Mouse (Mus musculus): ENCODE measurements around the gene Robo2. TPM values are rescaled to one million over a fixed set of nuclear protein-coding genes. Genes with fewer than 3 reads are reported as not detected.
"Not testable (repeated sequence)": the region's sequence is repeated elsewhere in the genome, so short reads cannot be mapped to it uniquely, and the experiment has no call there.

The Robo2 gene
- polyA plus RNA-seq, 1 experiment, result not detected

DNA sequence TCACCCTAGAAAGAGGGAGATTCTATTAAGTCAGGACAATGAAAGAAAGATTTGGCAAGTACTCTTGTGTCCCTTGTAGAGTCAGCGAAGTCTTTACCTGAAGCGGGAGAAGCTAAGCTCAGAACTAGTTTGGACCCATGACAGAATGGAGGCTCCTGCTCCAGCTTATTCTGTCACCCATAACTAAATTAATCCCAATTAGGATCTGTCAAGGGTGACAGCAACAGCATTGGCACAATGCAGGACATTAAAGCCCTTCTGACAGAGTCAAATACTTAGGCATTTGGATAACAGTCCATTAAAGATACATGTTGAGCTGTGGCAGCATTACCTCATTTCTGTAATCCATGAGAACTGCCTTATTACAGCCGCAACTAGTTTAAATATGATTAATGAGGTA lies 298.5 kb downstream of the Robo2 start:
- TF ChIP-seq CTCF (IDR thresholded peaks at IDR 0.05; ENCODE audit: low read depth, low read length), result no peak
- no peak for TF ChIP-seq POLR2A (IDR thresholded peaks at IDR 0.05; ENCODE audit: borderline replicate concordance, low read depth, low read length)
- no peak overlapping the region for H3K4me3 ChIP-seq (ENCODE audit: insufficient read depth, low read length)
- no peak overlapping the region for H3K27ac ChIP-seq (ENCODE audit: insufficient read depth, low read depth, low read length)
- no peaks in the 10 kb centered on the region for H3K4me1 ChIP-seq (ENCODE audit: control insufficient read depth, insufficient read depth, low read length)

DNA sequence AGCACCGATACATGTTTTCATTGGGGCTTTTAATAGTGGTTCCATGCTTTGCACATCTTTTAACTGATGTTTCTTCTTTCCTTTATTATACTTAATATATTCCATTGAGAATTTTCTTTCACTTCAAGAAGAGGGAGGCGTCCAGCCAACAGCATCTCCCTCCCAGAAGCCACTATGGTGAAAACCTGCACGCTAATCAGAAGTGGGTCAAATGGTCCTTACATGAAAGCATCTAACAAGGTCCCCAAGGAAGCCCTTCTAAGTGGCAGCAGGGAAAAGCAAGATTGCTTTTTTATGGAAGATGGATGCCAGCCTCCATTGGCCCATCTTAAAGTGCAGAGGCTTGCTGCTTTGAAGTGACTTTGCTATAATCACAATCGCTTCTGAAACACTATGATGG lies 300.5 kb downstream of the Robo2 start:
- no peak for TF ChIP-seq POLR2A (IDR thresholded peaks at IDR 0.05; ENCODE audit: borderline replicate concordance, low read depth, low read length)
- TF ChIP-seq CTCF (IDR thresholded peaks at IDR 0.05; ENCODE audit: low read depth, low read length), result no peak
- Histone ChIP-seq H3K4me1 (ENCODE audit: control insufficient read depth, insufficient read depth, low read length) (no peaks in the 10 kb centered on the region), H3K4me3 (ENCODE audit: insufficient read depth, low read length) (no peak overlapping the region), H3K27ac (ENCODE audit: insufficient read depth, low read depth, low read length) (no peak overlapping the region)

DNA sequence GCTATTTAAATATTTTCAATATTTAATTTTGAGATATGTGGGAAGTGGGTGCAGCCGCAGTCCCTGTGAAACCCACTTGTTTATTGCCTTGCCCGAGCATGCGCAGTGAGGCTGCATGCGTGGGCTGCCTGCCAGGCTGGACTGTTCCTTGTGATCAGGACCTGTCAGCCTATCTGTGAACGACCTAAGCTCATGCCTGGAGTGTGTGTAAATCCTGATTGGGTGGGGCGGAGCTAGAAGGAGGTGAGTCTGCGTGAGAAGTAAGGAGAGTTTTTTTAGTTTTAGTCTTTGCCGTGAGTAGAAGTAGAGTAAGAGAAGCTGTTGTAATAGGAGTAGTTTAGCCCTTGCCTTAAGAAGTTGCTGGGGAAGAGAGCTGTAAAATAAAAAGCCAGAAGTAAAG lies 307.2 kb downstream of the Robo2 start:
- H3K4me3 ChIP-seq (ENCODE audit: insufficient read depth, low read length); H3K4me1 ChIP-seq (ENCODE audit: control insufficient read depth, insufficient read depth, low read length); H3K27ac ChIP-seq (ENCODE audit: insufficient read depth, low read depth, low read length): not testable (repeated sequence)

DNA sequence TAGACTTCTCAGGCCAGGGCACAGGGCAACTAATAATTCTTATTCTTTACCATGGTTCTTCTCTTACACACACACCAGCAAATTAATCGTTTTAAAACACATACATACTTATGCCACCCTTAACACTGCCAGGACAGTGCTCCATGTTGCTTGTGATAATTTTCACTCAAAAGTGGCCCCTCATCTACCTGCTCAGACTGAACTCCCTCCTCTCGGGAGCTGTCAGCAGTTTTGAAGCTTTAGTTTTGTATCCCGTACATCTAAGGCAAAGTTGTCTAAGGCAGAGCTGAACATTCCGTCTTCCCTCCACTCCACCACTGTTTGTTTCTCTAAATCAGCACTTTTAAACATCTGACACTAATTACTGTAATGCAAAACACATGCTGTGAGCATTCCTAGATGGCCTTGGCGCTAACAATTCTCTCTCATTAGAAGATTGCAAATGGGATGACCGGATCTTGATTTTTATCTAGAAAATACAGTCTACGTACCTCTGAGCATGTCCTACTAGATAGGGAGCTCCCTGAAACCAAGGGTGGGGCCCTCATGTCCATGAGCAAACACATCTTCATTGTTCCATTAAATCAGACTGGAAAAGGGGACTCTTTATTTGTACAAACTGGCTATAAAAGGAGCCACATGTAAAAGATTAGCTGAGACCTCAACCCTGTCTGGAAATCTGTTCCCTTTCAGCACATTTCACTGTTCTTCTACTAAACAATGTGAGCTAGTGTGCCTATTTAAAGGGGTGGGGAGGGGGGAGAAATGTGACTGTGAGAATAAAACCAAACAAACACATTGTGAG lies 318.4 kb downstream of the Robo2 start:
- Histone ChIP-seq H3K27ac (ENCODE audit: insufficient read depth, low read depth, low read length) (no peak overlapping the region), H3K4me1 (ENCODE audit: control insufficient read depth, insufficient read depth, low read length) (no peaks in the 10 kb centered on the region), H3K4me3 (ENCODE audit: insufficient read depth, low read length) (no peak overlapping the region)
- TF ChIP-seq CTCF (IDR thresholded peaks at IDR 0.05; ENCODE audit: low read depth, low read length) (no peak), POLR2A (IDR thresholded peaks at IDR 0.05; ENCODE audit: borderline replicate concordance, low read depth, low read length) (no peak)

DNA sequence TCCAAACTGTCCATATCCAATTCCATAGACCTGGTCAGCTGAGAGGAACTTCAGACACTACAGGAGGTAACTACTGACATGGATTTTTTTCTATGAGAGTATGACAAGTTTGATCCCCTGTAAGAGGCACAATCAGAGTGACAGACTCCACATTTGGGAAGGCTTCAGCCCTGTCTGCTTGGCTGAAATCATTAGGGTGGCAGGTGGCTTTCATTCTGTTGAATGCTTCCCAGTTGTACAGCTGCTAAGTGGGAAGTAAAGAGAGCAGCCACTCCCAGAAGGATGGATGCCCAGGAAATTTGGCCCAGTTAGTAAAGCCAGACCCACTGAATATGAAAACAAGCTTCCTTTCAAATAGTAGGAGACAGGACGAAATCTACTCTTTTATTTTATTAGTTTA lies 321.7 kb downstream of the Robo2 start:
- H3K27ac ChIP-seq (ENCODE audit: insufficient read depth, low read depth, low read length), result no peak overlapping the region
- no peak for TF ChIP-seq CTCF (IDR thresholded peaks at IDR 0.05; ENCODE audit: low read depth, low read length)
- no peak for TF ChIP-seq POLR2A (IDR thresholded peaks at IDR 0.05; ENCODE audit: borderline replicate concordance, low read depth, low read length)
- H3K4me3 ChIP-seq (ENCODE audit: insufficient read depth, low read length), result no peak overlapping the region
- H3K4me1 ChIP-seq (ENCODE audit: control insufficient read depth, insufficient read depth, low read length), result no peaks in the 10 kb centered on the region

DNA sequence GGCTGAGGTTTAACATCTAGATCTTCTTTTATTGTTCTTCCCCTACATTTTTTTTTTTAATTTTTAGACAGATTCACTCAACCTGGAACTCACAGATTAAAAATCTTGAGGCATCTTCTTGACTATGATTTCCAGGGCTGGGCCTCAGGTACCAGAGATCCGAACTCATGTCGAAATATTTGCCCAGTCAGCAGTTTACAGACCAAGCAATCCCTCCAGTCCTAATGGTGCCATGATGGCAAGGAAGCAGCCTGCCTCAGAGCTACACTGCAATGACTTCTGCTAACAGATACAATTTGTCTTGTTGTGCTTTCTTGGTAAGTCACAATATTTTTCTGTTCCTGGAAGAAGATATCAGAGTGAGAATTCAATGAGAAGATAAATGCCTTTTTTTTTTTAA lies 327.4 kb downstream of the Robo2 start:
- no peak overlapping the region for H3K4me3 ChIP-seq (ENCODE audit: insufficient read depth, low read length)
- H3K4me1 ChIP-seq (ENCODE audit: control insufficient read depth, insufficient read depth, low read length), result no peaks in the 10 kb centered on the region
- H3K27ac ChIP-seq (ENCODE audit: insufficient read depth, low read depth, low read length), result no peak overlapping the region
- TF ChIP-seq POLR2A (IDR thresholded peaks at IDR 0.05; ENCODE audit: borderline replicate concordance, low read depth, low read length), result no peak
- TF ChIP-seq CTCF (IDR thresholded peaks at IDR 0.05; ENCODE audit: low read depth, low read length), result no peak

DNA sequence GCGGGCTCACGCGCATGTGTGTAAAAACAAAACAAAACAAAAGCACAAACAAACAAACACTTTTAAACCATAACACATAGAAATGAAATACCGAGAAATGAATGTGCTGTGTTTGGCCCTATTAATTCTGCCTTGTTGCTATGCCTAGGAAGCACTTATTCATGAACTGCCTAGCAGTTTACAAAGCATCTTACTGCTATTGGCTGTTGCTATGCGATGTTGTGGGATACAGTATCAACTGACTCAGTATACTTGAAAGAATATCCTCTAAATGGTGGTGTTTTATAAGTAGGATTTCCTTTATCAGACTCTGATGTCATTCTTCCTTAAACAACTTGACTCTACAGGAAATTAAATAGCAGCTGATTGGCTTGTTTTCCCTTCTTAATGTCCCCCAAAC lies 339.0 kb downstream of the Robo2 start:
- TF ChIP-seq POLR2A (IDR thresholded peaks at IDR 0.05; ENCODE audit: borderline replicate concordance, low read depth, low read length), result no peak
- H3K4me1 ChIP-seq (ENCODE audit: control insufficient read depth, insufficient read depth, low read length), result no peaks in the 10 kb centered on the region
- no peak overlapping the region for H3K4me3 ChIP-seq (ENCODE audit: insufficient read depth, low read length)
- H3K27ac ChIP-seq (ENCODE audit: insufficient read depth, low read depth, low read length), result no peak overlapping the region

DNA sequence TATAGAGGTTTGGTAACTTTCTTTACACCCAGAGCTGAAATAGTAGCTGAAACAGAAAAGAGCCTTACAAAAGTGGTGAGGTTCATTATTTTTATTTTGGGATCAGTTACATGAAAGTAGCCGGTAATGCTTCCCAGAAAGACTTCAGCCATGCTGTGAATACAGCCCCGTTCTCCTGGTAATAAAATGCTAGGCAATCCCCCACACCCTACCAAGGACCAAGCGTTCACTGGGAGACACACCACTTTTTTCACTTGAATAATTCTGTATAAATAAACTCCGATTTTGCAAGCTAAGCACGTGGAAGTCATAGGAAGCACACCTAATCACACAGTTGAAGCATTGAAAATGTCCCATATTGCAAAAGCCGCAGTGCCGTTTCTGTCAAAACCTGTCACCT lies 341.0 kb downstream of the Robo2 start:
- H3K27ac ChIP-seq (ENCODE audit: insufficient read depth, low read depth, low read length), result no peak overlapping the region
- no peak overlapping the region for H3K4me3 ChIP-seq (ENCODE audit: insufficient read depth, low read length)
- H3K4me1 ChIP-seq (ENCODE audit: control insufficient read depth, insufficient read depth, low read length), result no peaks in the 10 kb centered on the region
- no peak for TF ChIP-seq POLR2A (IDR thresholded peaks at IDR 0.05; ENCODE audit: borderline replicate concordance, low read depth, low read length)
- TF ChIP-seq CTCF (IDR thresholded peaks at IDR 0.05; ENCODE audit: low read depth, low read length), result no peak

GRCm38 (mm10) chr16:74065958-74066357 lies 345.7 kb downstream of the Robo2 start:
- no peak overlapping the region for H3K27ac ChIP-seq (ENCODE audit: insufficient read depth, low read depth, low read length)
- no peak for TF ChIP-seq CTCF (IDR thresholded peaks at IDR 0.05; ENCODE audit: low read depth, low read length)
- TF ChIP-seq POLR2A (IDR thresholded peaks at IDR 0.05; ENCODE audit: borderline replicate concordance, low read depth, low read length), result no peak
- no peak overlapping the region for H3K4me3 ChIP-seq (ENCODE audit: insufficient read depth, low read length)
- H3K4me1 ChIP-seq (ENCODE audit: control insufficient read depth, insufficient read depth, low read length), result no peaks in the 10 kb centered on the region

DNA sequence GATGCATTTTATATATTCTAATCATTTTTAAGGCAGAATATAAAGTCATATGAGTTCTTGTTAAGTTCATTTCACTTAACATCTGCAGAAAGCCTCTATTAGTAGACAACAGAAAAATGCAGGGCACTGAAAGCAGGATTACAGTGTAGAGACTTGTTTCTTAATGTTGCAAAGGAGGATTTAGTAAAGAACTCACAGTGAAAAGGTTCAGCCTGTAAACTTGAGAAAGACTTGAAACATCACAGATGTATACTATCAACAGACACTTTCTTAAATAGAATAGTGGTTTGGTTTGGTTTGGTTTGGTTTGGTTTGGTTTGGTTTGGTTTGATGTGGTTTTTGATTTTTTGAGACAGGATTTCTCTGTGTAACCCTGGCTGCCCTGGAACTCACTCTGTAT lies 349.7 kb downstream of the Robo2 start:
- no peaks in the 10 kb centered on the region for H3K4me1 ChIP-seq (ENCODE audit: control insufficient read depth, insufficient read depth, low read length)
- TF ChIP-seq CTCF (IDR thresholded peaks at IDR 0.05; ENCODE audit: low read depth, low read length) (no peak), POLR2A (IDR thresholded peaks at IDR 0.05; ENCODE audit: borderline replicate concordance, low read depth, low read length) (no peak)
- no peak overlapping the region for H3K27ac ChIP-seq (ENCODE audit: insufficient read depth, low read depth, low read length)
- H3K4me3 ChIP-seq (ENCODE audit: insufficient read depth, low read length), result no peak overlapping the region

DNA sequence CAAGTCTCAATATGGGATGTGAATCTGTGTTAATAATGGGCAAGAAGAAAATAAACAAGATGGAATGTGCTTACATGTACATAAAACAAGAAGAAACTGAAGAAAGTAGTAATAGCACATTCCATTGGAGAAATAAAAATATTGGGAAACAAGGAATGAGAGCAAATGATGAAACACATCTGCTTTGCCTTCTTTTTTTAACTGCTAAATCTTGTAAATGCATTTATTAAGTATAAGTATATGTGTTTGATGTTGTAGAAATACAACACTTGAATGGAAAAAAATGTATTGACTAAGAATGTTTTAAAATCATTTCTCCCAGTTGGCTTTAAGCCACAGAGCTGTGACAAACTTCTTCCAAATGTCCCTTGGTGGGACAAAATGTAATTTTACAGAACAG lies 350.1 kb downstream of the Robo2 start:
- no peak overlapping the region for H3K4me3 ChIP-seq (ENCODE audit: insufficient read depth, low read length)
- H3K27ac ChIP-seq (ENCODE audit: insufficient read depth, low read depth, low read length), result no peak overlapping the region
- H3K4me1 ChIP-seq (ENCODE audit: control insufficient read depth, insufficient read depth, low read length), result no peaks in the 10 kb centered on the region
- TF ChIP-seq POLR2A (IDR thresholded peaks at IDR 0.05; ENCODE audit: borderline replicate concordance, low read depth, low read length) (no peak), CTCF (IDR thresholded peaks at IDR 0.05; ENCODE audit: low read depth, low read length) (no peak)
